Mouse (Mus musculus) forebrain, embryonic 16.5 days (tissue): Measurements from ENCODE around the gene Gm11733. TPM values are rescaled to one million over a fixed set of nuclear protein-coding genes. Genes with fewer than 3 reads are reported as not detected.
A peak's percentile ranks its signal among the peaks of the same experiment; 100 is the strongest.

ENCODE experiments used
- ATAC-seq: fragments of 200-750 bp; cut with Nextera tagmentation; 2 replicates; pipeline ENCODE4 v1.8.0; 2017; ENCODE audit warnings: mild to moderate bottlenecking, moderate library complexity
- H3K27ac ChIP-seq: fragments of 300-500 bp; sonication (generic); 2 replicates; pipeline ENCODE4 v1.5.1; 2014; ENCODE audit warnings: low read length, control low read depth
- H3K27me3 ChIP-seq: fragments of 300-500 bp; sonication (generic); replicated peaks from 2 replicates; pipeline ENCODE4 v1.6.1; 2014; ENCODE audit warnings: low read length; ENCODE audit not compliant: control insufficient read depth, insufficient read depth
- H3K36me3 ChIP-seq: fragments of 300-500 bp; sonication (generic); 2 replicates; pipeline ENCODE4 v1.6.1; 2014; ENCODE audit not compliant: control insufficient read depth, insufficient read depth
- H3K4me1 ChIP-seq: fragments of 300-500 bp; sonication (generic); replicated peaks from 2 replicates; pipeline ENCODE4 v1.6.1; 2014; ENCODE audit warnings: low read length; ENCODE audit not compliant: control insufficient read depth, insufficient read depth
- H3K4me2 ChIP-seq: fragments of 300-500 bp; sonication (generic); 2 replicates; pipeline ENCODE4 v1.6.1; 2014; ENCODE audit warnings: mild to moderate bottlenecking, low read length, control low read depth
- H3K4me3 ChIP-seq: fragments of 300-500 bp; sonication (generic); replicated peaks from 2 replicates; pipeline ENCODE4 v1.5.1; 2014; ENCODE audit warnings: mild to moderate bottlenecking, low read length, control low read depth
- H3K9ac ChIP-seq: fragments of 300-500 bp; sonication (generic); replicated peaks from 2 replicates; pipeline ENCODE4 v1.6.1; 2014; ENCODE audit warnings: low read depth, low read length, control low read depth
- H3K9me3 ChIP-seq: fragments of 300-500 bp; sonication (generic); 2 replicates; pipeline ENCODE4 v1.6.1; 2016; ENCODE audit warnings: low read length; ENCODE audit not compliant: control insufficient read depth
- WGBS: fragments of 180-500 bp; shearing (Covaris S2); extraction: QIAGEN DNeasy Blood & Tissue Kit; methylation state at CpG from one replicate; pipeline ENCODE4 v1.1.7; 2014; 5-methylcytosine and 5-hydroxymethylcytosine counted together
- polyA plus RNA-seq: library from polyadenylated mRNA; unstranded; fragments of >200 nt; fragmentation: Nextera tagmentation; extraction: Ambion mirVana; gene quantifications from 2 replicates; pipeline ENCODE4 v1.2.1, GENCODE M21; 2015

The Gm11733 gene
- 0.14 TPM in 1 of 2 replicates, not detected in the other for polyA plus RNA-seq

DNA sequence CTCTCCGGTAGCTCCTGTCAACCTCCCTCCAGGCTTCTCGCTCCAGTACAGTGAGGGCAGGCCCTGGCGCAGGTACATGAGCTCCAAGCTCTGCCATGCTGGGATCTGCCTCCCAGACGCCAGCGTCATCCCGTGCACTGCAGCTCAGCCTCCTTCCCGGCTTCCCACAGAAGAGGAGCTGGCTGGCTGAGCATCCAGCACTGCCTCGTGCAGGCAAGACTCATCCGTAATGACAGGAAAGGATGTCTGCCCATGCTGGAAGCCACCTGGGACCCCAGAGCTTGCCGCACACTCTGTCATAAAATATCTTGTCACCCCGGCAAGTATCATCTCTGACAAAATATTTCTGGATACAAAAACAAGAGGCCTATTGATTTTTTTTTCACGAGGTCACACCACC, at the start of gene Gm11733:
Gene Gm11733 (plus strand): TSS at position 171 of the 400 bp plus-strand sequence.
- Histone ChIP-seq H3K27me3 (no peaks in the 10 kb centered on the region), H3K4me2 (peak within 1 kb of the TSS; percentile 28), H3K4me1 (peaks cover 58% of the 10 kb centered on the region), H3K9ac (peak within 1 kb of the TSS; percentile 43), H3K27ac (peak within 1 kb of the TSS; percentile 91), H3K9me3 (peaks cover 6% of the 10 kb centered on the region), H3K4me3 (0 out of 2 replicates have a peak within 1 kb of the TSS, but pooled peaks have one; percentile 1), H3K36me3 (no peaks in the 10 kb centered on the region)
- 17% methylated on average over 12 of the region's 12 CpGs for WGBS
- peak; percentile 59 for ATAC-seq

DNA sequence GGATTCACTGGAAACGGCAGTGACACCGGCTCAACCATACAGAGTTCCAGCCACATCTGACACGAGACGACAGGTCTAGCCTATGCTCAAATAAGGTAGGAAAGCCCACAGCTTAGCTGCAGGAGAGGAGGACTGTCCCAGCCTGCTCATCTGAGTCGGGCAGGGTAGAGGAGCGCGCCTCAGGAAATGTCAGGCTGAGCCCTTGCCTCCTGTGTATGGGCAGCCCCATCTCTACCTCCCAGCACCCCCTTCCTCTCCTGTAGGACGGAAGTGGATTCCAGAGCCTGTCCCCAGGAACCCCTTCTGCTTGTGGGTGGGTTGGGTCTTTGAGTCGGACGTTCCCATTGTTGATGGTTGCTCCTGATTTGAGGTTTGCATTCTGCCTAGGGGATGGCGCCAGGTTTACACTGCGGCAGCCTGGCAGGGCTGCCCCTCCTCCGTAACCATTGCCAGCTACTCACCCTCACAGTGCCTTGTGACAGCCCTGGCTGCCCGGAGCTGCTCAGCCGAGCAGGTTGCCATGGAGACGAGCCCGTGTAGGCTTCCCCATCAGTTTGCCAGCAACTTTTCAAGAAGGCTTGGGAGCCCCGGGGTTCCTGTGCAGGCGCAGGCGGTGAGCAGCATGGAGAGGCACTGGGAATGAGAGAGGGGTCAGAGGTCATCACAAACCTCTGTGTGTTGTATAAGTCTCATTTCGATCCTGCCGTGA, 47.6 kb upstream of the Gm11733 start:
- no peak overlapping the region for H3K9ac ChIP-seq
- peak overlapping the region; percentile 52 for H3K27ac ChIP-seq
- ATAC-seq = peak; percentile 97
- no peaks in the 10 kb centered on the region for H3K27me3 ChIP-seq
- H3K4me1 ChIP-seq = peaks cover 34% of the 10 kb centered on the region
- peak overlapping the region; percentile 44 for H3K4me2 ChIP-seq
- 0 out of 2 replicates have a peak overlapping the region, but pooled peaks have one; percentile 9 for H3K4me3 ChIP-seq
- WGBS = 14% methylated on average over 22 of the region's 22 CpGs
- H3K36me3 ChIP-seq = no peaks in the 10 kb centered on the region
- no peaks in the 10 kb centered on the region for H3K9me3 ChIP-seq

DNA sequence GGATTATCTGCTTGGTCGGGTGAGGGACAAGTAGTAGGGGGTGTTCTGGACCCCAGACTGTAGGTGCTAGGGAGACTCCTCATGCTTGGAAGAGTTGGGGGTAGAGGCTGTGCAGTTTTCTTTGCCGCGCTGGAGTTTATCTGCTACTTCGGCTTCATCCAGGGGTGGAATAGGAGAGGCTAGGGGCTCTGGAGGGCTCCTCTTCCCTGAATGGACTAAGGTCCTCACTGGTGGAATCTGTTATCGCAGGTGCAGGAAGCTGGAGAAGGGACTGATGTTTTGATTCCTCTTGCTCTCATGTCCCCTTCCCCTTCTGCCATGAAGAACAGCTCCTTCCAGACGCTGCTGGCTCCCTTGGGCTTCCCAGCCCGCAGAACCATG, 47.1 kb upstream of the Gm11733 start:
- H3K36me3 ChIP-seq = no peaks in the 10 kb centered on the region
- 17% methylated on average over 7 of the region's 7 CpGs for WGBS
- no peak overlapping the region for H3K4me3 ChIP-seq
- H3K4me1 ChIP-seq = peaks cover 34% of the 10 kb centered on the region
- no peaks in the 10 kb centered on the region for H3K27me3 ChIP-seq
- ATAC-seq = no peak; the same call in 1 of the 2 replicates
- H3K9ac ChIP-seq = 0 out of 2 replicates have a peak overlapping the region, but pooled peaks have one; percentile 39
- peak overlapping the region; percentile 44 for H3K4me2 ChIP-seq
- H3K9me3 ChIP-seq = no peaks in the 10 kb centered on the region
- H3K27ac ChIP-seq = no peak overlapping the region

DNA sequence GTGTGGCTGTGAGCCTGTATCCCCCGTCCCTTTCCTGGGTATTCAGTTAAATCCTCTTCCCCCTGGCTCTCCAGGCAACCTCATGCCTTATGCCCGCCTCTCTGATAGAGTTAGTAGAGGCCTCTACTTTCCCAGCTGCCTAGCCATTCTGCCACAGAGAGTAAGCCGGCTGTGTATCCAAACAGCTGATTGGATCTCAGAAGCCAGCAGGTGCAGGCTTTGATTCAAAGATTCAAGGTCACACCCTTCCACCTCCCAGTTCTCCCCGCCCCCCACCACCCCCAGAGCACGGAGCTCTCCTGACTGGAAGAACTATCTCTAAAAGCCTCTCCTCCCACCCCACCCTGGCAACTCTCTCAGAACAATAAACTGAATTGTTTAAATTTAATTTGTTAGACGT, 45.8 kb upstream of the Gm11733 start:
- Histone ChIP-seq H3K27me3 (no peaks in the 10 kb centered on the region), H3K4me3 (no peak overlapping the region), H3K9ac (no peak overlapping the region), H3K27ac (no peak overlapping the region), H3K4me1 (peaks cover 34% of the 10 kb centered on the region), H3K4me2 (no peak overlapping the region), H3K36me3 (no peaks in the 10 kb centered on the region), H3K9me3 (no peaks in the 10 kb centered on the region)
- ATAC-seq = no peak
- WGBS = 21% methylated on average over 6 of the region's 6 CpGs

DNA sequence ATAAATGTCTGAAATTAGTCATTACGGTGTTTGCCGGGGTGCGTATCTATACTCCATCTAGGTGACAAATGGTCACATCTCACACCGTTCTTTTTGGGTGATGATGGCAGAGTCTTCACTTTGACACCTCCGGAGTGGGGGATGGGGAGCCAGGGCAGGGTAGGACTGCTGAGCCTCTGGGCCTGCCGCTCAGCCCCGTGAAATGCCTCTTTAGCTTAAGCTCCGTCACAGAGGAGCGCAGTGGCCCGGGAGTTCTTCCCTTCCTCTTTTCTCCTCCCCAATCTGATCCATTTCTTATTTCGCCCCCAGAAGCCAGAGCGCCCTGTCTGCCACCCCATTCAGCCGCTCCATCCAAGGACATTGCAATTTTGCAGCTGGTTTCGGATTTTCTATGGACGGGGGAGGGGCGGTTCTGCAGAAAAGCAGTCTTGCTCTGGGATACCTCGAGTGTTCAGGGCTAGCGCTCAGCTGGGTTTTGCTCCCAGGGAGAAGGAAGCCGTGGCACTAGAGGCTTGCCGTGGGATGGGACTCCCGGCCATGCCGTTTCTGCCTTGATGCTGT, 43.2 kb upstream of the Gm11733 start:
- WGBS = 14% methylated on average over 22 of the region's 22 CpGs
- Histone ChIP-seq H3K36me3 (no peaks in the 10 kb centered on the region), H3K27me3 (no peaks in the 10 kb centered on the region), H3K4me2 (peak overlapping the region; percentile 26; the same call in 1 of the 2 replicates), H3K4me1 (peaks cover 36% of the 10 kb centered on the region), H3K9me3 (no peaks in the 10 kb centered on the region), H3K4me3 (no peak overlapping the region), H3K27ac (no peak overlapping the region), H3K9ac (peak overlapping the region; percentile 7; the same call in 1 of the 2 replicates)
- no peak for ATAC-seq

DNA sequence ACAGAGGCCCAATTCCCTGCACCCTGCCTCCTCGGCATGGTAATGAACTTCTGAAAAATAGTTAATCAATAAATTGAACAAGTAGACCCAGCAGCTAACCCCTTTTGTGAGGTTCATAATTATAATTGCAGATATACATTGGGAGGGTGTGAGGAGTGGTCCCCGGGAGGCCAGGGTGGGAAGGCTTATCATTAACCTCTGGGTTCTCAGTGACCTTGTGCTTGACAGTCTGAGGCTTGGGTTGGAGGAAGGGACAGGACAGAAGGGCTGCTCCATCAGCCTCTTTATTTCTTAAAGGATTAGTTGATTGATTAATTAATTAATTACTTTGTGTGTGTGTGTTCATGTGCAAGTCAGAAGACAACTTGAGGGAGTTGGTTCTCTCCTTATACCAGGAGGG, 40.1 kb upstream of the Gm11733 start:
- Histone ChIP-seq H3K9me3 (no peaks in the 10 kb centered on the region), H3K36me3 (no peaks in the 10 kb centered on the region), H3K27me3 (no peaks in the 10 kb centered on the region), H3K4me1 (peaks cover 16% of the 10 kb centered on the region), H3K9ac (no peak overlapping the region), H3K4me2 (no peak overlapping the region), H3K4me3 (no peak overlapping the region), H3K27ac (no peak overlapping the region)
- ATAC-seq = no peak
- 70% methylated on average over 2 of the region's 2 CpGs for WGBS

DNA sequence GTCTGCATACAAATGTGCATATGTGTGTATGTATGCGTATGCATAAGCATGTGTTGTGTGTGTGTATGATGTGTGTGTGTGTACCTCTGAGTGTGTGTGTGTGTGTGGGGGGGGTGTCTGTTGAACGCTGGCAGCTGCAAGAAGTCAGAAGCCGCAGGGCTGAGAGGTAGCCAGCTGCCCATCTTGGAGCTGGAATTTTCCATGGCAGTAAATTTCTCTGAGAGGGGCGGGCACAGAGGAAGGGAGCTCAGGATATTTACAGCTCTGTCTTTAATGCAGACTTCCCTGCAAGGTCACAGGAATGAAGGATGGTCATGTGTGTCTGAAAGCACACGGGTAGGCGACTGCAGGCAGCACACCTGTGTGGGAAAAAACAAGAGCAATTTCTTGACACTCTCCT, 38.5 kb upstream of the Gm11733 start:
- no peak for ATAC-seq
- Histone ChIP-seq H3K27me3 (no peaks in the 10 kb centered on the region), H3K4me2 (no peak overlapping the region), H3K36me3 (no peaks in the 10 kb centered on the region), H3K4me1 (peaks cover 15% of the 10 kb centered on the region), H3K4me3 (no peak overlapping the region), H3K9ac (no peak overlapping the region), H3K9me3 (no peaks in the 10 kb centered on the region), H3K27ac (no peak overlapping the region)
- 65% methylated on average over 6 of the region's 6 CpGs for WGBS

DNA sequence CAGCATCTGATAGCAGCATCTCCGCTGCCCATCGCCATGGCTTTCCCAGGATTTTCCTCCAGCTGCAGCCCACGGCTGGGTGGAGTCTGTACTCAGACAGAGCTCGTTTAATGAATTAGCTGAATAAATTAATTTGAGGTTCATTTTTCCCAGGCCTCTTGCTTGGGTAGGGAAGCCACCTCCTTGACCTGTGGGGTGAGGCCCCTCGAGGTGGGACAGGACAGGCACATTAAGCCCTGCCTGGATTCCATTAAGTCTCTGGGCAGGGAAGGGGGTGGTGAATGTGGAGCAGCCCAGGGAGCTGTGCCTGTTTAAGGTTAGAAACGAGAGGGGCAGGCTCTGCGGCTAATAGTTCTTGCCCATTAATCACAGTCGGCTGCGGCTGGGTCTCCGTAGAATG, 30.1 kb upstream of the Gm11733 start:
- ATAC-seq = peak; percentile 26; the same call in 1 of the 2 replicates

DNA sequence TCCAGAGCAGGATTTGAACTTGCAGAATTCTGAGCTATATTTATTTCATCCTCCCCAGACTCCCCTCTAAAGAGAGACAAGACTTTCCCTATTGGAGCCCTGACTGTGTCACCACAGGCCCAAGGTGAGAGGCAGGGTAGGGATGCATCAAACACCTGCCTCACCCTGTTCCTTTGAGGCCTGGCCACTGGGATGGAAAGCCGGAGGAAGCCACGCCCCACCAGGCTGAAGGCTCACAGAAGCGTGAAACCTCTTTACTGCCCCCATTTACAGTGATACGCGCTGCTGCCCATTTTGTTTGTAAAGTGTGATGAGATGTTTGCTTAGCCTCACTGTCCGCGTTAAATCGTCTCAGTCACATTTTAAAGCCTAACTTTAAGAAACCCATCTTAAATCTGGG, 25.0 kb upstream of the Gm11733 start:
- H3K4me1 ChIP-seq = peaks cover 22% of the 10 kb centered on the region

More for the DNA sequence above, 30.1 kb upstream of the Gm11733 start:
- Histone ChIP-seq H3K9me3 (no peaks in the 10 kb centered on the region), H3K4me1 (peaks cover 9% of the 10 kb centered on the region; the same call in 1 of the 2 replicates), H3K36me3 (no peaks in the 10 kb centered on the region), H3K4me2 (no peak overlapping the region), H3K4me3 (no peak overlapping the region), H3K9ac (no peak overlapping the region), H3K27ac (no peak overlapping the region), H3K27me3 (no peaks in the 10 kb centered on the region)
- 6% methylated on average over 10 of the region's 10 CpGs for WGBS

More for the DNA sequence above, 25.0 kb upstream of the Gm11733 start:
- no peak overlapping the region for H3K27ac ChIP-seq
- WGBS = 6% methylated on average over 8 of the region's 8 CpGs
- H3K36me3 ChIP-seq = no peaks in the 10 kb centered on the region
- no peaks in the 10 kb centered on the region for H3K9me3 ChIP-seq
- H3K4me2 ChIP-seq = no peak overlapping the region
- H3K4me3 ChIP-seq = no peak overlapping the region
- H3K9ac ChIP-seq = no peak overlapping the region
- no peak for ATAC-seq
- 0 out of 2 replicates have a peak, but pooled peaks cover 2% of the 10 kb centered on the region for H3K27me3 ChIP-seq
